In the genomic region with DNA sequence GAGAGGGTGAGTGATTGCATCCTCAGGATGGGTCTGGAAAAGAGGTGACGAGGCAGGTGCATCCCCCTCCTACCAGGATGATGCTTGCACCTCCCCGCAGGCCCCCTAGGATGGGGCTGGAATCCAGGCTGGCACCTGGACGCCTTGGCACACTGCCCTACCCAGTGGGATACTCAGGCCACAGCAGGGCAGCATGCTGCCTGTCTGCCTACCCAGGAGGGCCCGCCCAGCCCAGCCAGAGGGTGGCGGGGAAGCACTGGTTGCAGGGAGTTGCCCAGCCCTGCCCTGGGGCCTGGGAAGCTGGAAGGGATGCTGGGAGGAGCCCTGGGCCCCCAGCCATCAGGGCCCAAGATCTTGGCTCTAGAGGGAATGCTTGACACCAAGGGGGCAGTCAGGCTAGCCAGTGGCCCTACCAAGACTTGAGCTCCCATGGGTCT, we compare ENCODE assay signal across 8 mouse cellular contexts. TPM values are rescaled to one million over a fixed set of nuclear protein-coding genes. Genes with fewer than 3 reads are reported as not detected.
DNase-seq lines count a peak whose midpoint lies in the region; ATAC-seq lines count a peak whose summit lies in the region.

No protein-coding gene starts in this region.

- H3K27ac ChIP-seq in heart, embryonic 12.5 days (ENCODE audit: poor library complexity, severe bottlenecking) = peak overlapping the region; percentile 96
- peak overlapping the region; percentile 97 for H3K27ac ChIP-seq in kidney, embryonic 15.5 days

- peak; percentile 63 for DNase-seq in right cerebral cortex, postnatal 10 days (ENCODE audit: low spot score in 2 of 2)
- DNase-seq in right cerebral cortex, adult 2 months (ENCODE audit: low spot score in 2 of 2) = no peak
- DNase-seq in cerebellum, postnatal 10 days = peak; percentile 68 to 72
- DNase-seq in lung, postnatal 25 days (ENCODE audit: low spot score) = peak; percentile 64
- no peak for DNase-seq in yolk sac, embryonic 10.5 days (ENCODE audit: low spot score)
- DNase-seq in spleen, adult 12 weeks (ENCODE audit: low spot score) = no peak

- peak overlapping the region; percentile 78 for H3K4me2 ChIP-seq in heart, embryonic 12.5 days
- peak overlapping the region; percentile 88 for H3K4me2 ChIP-seq in kidney, embryonic 15.5 days

- ATAC-seq in heart, embryonic 12.5 days (ENCODE audit: insufficient number of reproducible peaks, low FRiP score) = peak; percentile 30
- ATAC-seq in kidney, embryonic 15.5 days (replicated peaks; ENCODE audit: low FRiP score) = 0 out of 2 replicates have a peak, but pooled peaks have one; percentile 31

- peaks cover 69% of the 10 kb centered on the region for H3K4me1 ChIP-seq in heart, embryonic 12.5 days (replicated peaks)
- peaks cover 78% of the 10 kb centered on the region for H3K4me1 ChIP-seq in kidney, embryonic 15.5 days

- H3K4me3 ChIP-seq in heart, embryonic 12.5 days = peak overlapping the region; percentile 87
- peak overlapping the region; percentile 79 for H3K4me3 ChIP-seq in kidney, embryonic 15.5 days (replicated peaks)

- 12% methylated on average over 5 of the region's 5 CpGs for WGBS in heart, embryonic 12.5 days
- 1% methylated on average over 5 of the region's 5 CpGs for WGBS in kidney, embryonic 15.5 days

- peaks cover 7% of the 10 kb centered on the region for H3K36me3 ChIP-seq in heart, embryonic 12.5 days
- H3K36me3 ChIP-seq in kidney, embryonic 15.5 days = peaks cover 5% of the 10 kb centered on the region

- H3K27me3 ChIP-seq in heart, embryonic 12.5 days (replicated peaks) = no peaks in the 10 kb centered on the region
- H3K27me3 ChIP-seq in kidney, embryonic 15.5 days = no peaks in the 10 kb centered on the region

- H3K9me3 ChIP-seq in heart, embryonic 12.5 days (replicated peaks) = no peaks in the 10 kb centered on the region
- H3K9me3 ChIP-seq in kidney, embryonic 15.5 days (replicated peaks) = no peaks in the 10 kb centered on the region

- H3K9ac ChIP-seq in heart, embryonic 12.5 days = peak overlapping the region; percentile 97
- H3K9ac ChIP-seq in kidney, embryonic 15.5 days = peak overlapping the region; percentile 92

RNA-seq across cellular contexts. Expression of a gene that starts 1.0 kb away (rescaled TPM):
- polyA plus RNA-seq in heart, embryonic 12.5 days (2016; fragmentation: Nextera tagmentation; extraction: Ambion mirVana) = 24.9 and 25.5 TPM in 2 replicates
- polyA plus RNA-seq in kidney, embryonic 15.5 days (2015; fragmentation: Nextera tagmentation; extraction: Ambion mirVana) = 41.2 and 43.8 TPM in 2 replicates

RNA-seq across cellular contexts. Expression of a gene that starts 29.2 kb away (rescaled TPM):
- polyA plus RNA-seq in heart, embryonic 12.5 days (2016; fragmentation: Nextera tagmentation; extraction: Ambion mirVana) = 127 and 128 TPM in 2 replicates
- 90.1 and 92.6 TPM in 2 replicates for polyA plus RNA-seq in kidney, embryonic 15.5 days (2015; fragmentation: Nextera tagmentation; extraction: Ambion mirVana)

RNA-seq across cellular contexts. Expression of a gene that starts 35.9 kb away (rescaled TPM):
- polyA plus RNA-seq in heart, embryonic 12.5 days (2016; fragmentation: Nextera tagmentation; extraction: Ambion mirVana) = 8.1 and 8.4 TPM in 2 replicates
- 24.6 and 25.7 TPM in 2 replicates for polyA plus RNA-seq in kidney, embryonic 15.5 days (2015; fragmentation: Nextera tagmentation; extraction: Ambion mirVana)

RNA-seq across cellular contexts. Expression of a gene that starts 44.2 kb away (rescaled TPM):
- polyA plus RNA-seq in heart, embryonic 12.5 days (2016; fragmentation: Nextera tagmentation; extraction: Ambion mirVana) = 14.8 and 16.4 TPM in 2 replicates
- 22.7 and 23.5 TPM in 2 replicates for polyA plus RNA-seq in kidney, embryonic 15.5 days (2015; fragmentation: Nextera tagmentation; extraction: Ambion mirVana)

RNA-seq across cellular contexts. Expression of a gene that starts 44.2 kb away (rescaled TPM):
- polyA plus RNA-seq in heart, embryonic 12.5 days (2016; fragmentation: Nextera tagmentation; extraction: Ambion mirVana) = 77.6 and 77.7 TPM in 2 replicates
- 77.7 and 81.4 TPM in 2 replicates for polyA plus RNA-seq in kidney, embryonic 15.5 days (2015; fragmentation: Nextera tagmentation; extraction: Ambion mirVana)

Comparison
In these comparisons a context has a peak if more than half of its experiments do, and no peak if none do; other contexts are left out.
1. DNase-seq: peak in right cerebral cortex, postnatal 10 days (2 of 2), cerebellum, postnatal 10 days (2 of 2) and lung, postnatal 25 days (single experiment); none in right cerebral cortex, adult 2 months (0 of 2), yolk sac, embryonic 10.5 days (single experiment) and spleen, adult 12 weeks (single experiment).